Mouse (Mus musculus) ES-Bruce4 (cell line): Measurements from ENCODE around the gene Rundc3a.

Experiments used
- CTCF ChIP-seq: IDR thresholded peaks from one replicate; pipeline ENCODE4 v1.8.1; 2011; ENCODE audit warnings: low read depth, low read length
- EP300 ChIP-seq: IDR thresholded peaks from 2 replicates; pipeline ENCODE4 v1.6.1; 2011; ENCODE audit warnings: low read depth, low read length; ENCODE audit not compliant: insufficient read depth
- POLR2A ChIP-seq: IDR thresholded peaks from one replicate; pipeline ENCODE4 v1.8.1; 2011; ENCODE audit warnings: low read length; ENCODE audit not compliant: insufficient read depth

DNA sequence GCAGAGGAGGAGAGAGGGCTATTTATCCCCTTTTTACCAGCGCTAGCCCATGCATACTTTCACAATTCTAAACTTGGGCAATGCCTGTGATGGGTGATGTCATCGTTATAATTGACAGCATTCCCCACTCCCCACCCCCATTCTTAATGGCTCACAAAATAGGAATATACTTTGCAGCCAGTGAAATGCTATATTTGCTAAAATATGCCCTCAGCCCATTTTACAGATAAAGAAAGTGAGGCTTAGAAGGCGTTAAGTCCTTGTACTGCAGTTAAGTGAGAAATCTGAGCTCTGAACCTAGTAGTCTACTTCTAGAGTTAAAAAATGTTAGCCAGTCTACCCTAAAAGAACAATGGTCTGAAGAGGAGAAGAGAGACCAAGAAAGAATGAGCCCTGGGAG, 51.1 kb downstream of the Rundc3a start:
- TF ChIP-seq CTCF (no peak), EP300 (no peak), POLR2A (no peak)
